Mouse (Mus musculus): ENCODE data around the gene Lpin1. TPM values are rescaled to one million over a fixed set of nuclear protein-coding genes. Genes with fewer than 3 reads are reported as not detected.

Lpin1 gene
- total RNA-seq, 1 experiment from 2014 or later: 32.5 TPM

DNA sequence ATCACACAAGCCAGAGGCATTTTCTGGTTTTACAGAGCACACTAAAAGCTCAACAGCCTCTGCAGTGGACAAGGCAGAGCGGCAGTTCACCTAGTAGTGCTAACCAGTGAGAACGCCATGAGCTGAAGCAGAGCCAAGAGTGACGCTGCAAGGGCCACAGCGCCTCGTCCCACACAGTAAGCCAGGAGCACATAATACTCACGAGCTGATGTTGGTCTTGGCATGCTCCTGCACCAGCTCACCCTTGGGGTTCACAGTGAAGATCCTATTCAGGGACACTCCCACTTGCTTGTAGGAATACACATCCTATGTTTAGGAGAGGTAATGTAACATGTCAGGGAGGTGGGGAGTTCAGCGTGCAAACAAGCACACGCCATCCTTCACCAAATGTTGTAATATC is 70.1 kb downstream of the Lpin1 start:
- ATAC-seq (replicated peaks; ENCODE audit: insufficient number of reproducible peaks, low FRiP score, low TSS enrichment, poor library complexity, severe bottlenecking): no peak

- ATAC-seq (replicated peaks; ENCODE audit: insufficient number of reproducible peaks, low FRiP score, low TSS enrichment, poor library complexity, severe bottlenecking): no peak
Measured at GRCm38 (mm10) chr12:16539965-16540661, 70.7 kb downstream of the Lpin1 start.

DNA sequence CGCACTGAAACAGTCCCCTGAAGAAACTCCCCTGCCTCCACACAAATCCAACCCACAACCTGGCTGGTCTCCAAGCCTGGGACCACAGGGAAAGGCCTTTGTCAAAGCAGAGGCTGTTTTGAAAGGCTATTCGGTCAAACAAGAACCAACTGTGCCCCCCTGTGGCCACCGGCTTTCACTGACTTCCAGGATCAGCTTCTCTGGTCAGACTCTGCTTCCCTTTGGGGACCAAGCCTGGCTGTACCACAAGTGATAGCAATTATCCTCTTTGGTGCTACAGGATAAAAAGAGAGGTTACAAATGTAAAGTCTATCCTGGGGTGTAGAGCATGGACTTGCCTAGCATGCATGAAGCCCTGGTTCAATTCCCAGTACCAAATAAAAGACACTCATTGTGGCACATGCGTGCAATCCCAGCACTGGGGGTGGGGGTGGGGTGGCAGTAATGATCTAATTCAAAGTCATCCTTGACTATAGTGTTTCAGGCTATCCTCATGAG is 77.4 kb downstream of the Lpin1 start:
- 0 out of 2 replicates have a peak, but pooled peaks have one; percentile 29 for ATAC-seq (replicated peaks; ENCODE audit: insufficient number of reproducible peaks, low FRiP score, low TSS enrichment, poor library complexity, severe bottlenecking)

DNA sequence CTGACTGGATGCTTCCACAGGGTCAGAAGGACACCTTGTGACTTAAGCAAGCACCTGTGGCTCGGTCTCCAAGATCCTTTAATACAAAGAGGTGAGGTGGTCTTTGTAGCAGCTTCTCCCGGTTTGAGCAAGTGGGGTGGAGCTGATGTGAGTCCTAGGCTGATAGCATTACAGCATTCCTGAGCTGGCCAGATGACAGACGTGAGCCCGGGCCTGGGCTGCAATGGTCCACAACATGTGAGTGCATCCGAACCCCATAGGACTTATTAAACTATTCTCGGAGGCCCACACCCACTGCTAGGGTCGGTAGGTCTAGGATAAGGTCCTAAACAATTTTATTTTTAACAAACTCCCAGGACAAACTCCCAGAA is 77.9 kb downstream of the Lpin1 start:
- ATAC-seq (replicated peaks; ENCODE audit: insufficient number of reproducible peaks, low FRiP score, low TSS enrichment, poor library complexity, severe bottlenecking): no peak

- ATAC-seq (replicated peaks; ENCODE audit: insufficient number of reproducible peaks, low FRiP score, low TSS enrichment, poor library complexity, severe bottlenecking): peak; percentile 61
Measured at GRCm38 (mm10) chr12:16531956-16532859, 78.6 kb downstream of the Lpin1 start.

DNA sequence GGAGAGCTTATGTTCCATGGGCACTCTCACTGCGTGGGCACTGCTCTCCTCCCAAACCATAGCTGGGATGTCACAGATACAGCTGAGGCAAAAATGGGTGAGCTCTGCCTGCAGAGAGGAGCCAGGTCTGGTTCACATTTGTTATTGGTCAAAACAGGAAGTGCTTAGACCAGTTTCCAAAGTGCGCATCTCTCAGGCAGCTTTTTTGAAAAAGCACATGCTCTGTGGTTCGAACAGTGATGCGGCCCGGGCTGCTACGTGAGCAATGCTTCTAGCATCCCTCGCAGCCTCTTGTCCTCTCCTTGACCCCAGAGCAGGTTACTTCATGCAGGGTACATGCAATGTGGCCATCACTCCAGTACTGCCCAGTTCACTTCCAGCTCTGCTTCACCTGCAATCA is 82.1 kb downstream of the Lpin1 start:
- peak; percentile 26 for ATAC-seq (replicated peaks; ENCODE audit: insufficient number of reproducible peaks, low FRiP score, low TSS enrichment, poor library complexity, severe bottlenecking)

DNA sequence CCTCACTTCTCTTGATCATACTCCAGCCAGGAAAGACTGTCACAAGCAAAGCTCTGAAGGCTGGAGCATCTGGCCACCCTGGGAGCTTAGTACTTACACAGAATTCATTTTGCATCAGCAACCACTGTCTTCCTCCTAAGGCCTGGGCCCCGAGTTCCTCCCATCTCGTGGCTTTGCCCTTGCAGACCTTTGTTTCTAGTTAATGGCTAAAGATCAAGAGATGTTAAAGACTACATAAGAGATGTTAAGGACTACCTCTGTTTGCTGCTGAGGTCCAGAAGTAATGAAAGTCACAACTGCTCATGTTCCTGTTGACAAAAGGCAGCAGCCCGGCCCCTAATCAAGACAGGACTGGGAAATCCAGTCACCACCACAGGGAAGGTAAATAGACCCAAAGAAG is 82.8 kb downstream of the Lpin1 start:
- no peak for ATAC-seq (replicated peaks; ENCODE audit: insufficient number of reproducible peaks, low FRiP score, low TSS enrichment, poor library complexity, severe bottlenecking)

GRCm38 (mm10) chr12:16526862-16527261 is 83.9 kb downstream of the Lpin1 start:
- ATAC-seq (replicated peaks; ENCODE audit: insufficient number of reproducible peaks, low FRiP score, low TSS enrichment, poor library complexity, severe bottlenecking): no peak

- peak; percentile 86 for ATAC-seq (replicated peaks; ENCODE audit: insufficient number of reproducible peaks, low FRiP score, low TSS enrichment, poor library complexity, severe bottlenecking)
Measured at GRCm38 (mm10) chr12:16526134-16526533, 84.6 kb downstream of the Lpin1 start.

DNA sequence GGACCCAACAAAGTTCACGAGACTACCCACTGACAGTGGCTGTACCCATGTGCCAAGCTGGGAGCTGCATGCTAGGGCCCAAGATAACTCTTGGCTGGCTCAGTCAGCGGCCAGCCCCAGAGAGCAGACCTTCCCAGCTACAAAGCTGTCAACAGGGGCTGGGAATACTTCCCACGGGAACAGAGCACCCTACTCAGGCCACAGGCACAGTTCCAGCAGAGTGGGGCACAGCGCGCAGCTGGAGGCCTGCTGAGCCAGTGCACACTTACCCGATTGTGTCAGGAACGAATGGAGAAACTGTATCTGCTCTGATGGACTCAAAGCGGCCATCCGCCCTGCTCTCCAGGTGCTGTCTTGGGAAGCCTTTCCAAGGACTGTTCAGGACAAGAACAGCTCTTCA is 95.6 kb downstream of the Lpin1 start:
- no peak for ATAC-seq (replicated peaks; ENCODE audit: insufficient number of reproducible peaks, low FRiP score, low TSS enrichment, poor library complexity, severe bottlenecking)

- no peak for ATAC-seq (replicated peaks; ENCODE audit: insufficient number of reproducible peaks, low FRiP score, low TSS enrichment, poor library complexity, severe bottlenecking)
Measured at GRCm38 (mm10) chr12:16512991-16513390, 97.8 kb downstream of the Lpin1 start.

GRCm38 (mm10) chr12:16509122-16509752 is 101.5 kb downstream of the Lpin1 start:
- peak; percentile 44; the same call in 1 of the 2 replicates for ATAC-seq (replicated peaks; ENCODE audit: insufficient number of reproducible peaks, low FRiP score, low TSS enrichment, poor library complexity, severe bottlenecking)

DNA sequence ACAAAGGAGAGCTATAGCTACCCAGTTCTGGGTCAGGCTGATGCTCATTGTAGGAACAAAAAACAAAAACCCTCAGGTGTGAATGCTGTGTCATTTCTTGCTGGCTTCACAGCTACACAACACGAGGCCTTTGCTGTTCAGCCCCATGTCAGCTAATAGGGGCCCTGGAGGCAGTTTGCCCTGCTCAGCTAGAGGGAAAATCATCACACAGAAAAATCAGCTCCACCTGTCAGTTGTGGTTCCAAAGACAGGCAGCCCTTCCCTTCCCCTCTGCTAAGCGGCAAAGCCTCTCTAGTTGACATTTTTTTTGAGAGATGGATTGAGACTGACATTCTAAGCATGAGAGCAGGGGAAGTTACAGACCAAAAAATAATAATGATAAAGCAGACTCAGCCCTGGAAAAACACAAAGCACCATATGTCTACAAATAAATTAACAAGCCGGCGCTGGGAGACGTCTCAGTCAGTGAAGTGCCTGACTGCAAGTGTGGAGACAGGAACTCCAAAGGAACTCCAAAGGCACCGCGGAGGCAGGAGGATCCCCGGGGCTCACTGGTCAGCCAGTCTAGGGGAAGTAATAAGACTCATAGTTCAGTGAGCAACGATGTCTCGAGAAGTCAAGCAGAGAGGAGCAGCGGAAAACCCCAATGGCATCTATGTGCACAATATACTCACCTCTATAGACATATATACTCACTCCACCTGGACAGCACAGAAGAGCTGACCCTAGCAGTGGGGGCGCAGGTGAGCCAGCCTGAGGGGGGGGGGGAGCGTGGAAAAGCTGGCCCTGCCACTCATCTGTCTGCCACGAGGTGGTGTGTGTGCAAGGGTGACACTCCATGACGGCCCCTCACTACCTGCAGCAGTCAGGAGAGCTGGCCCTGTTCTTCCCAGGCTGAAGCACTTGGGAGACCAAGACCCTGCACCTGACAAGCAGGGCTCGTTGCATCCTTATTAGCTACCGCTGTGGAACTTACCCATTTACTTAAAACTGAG is 103.7 kb downstream of the Lpin1 start:
- ATAC-seq (replicated peaks; ENCODE audit: insufficient number of reproducible peaks, low FRiP score, low TSS enrichment, poor library complexity, severe bottlenecking): peak; percentile 10; the same call in 1 of the 2 replicates

GRCm38 (mm10) chr12:16504244-16504643 is 106.5 kb downstream of the Lpin1 start:
- no peak for ATAC-seq (replicated peaks; ENCODE audit: insufficient number of reproducible peaks, low FRiP score, low TSS enrichment, poor library complexity, severe bottlenecking)

DNA sequence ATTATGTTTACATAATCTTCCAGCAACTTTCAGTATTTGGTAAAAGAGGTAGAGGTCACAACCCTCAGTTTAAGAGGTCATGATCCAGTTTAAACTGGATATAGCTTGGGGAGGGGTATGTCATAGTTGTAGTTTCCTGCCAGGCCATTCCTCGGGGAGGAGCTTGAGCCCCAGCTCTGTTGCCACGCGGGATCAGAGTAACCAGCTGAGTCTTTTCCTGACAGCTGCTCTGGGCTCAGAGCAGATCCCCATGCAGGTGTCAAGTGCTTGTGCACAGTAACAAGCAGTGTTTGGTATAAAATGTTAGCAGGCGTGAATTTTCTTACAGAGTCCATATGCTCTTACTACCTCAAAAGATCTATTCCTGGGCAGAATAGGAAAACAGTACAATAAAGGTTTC is 112.8 kb downstream of the Lpin1 start:
- no peak for ATAC-seq (replicated peaks; ENCODE audit: insufficient number of reproducible peaks, low FRiP score, low TSS enrichment, poor library complexity, severe bottlenecking)

GRCm38 (mm10) chr12:16492713-16493112 is 118.1 kb downstream of the Lpin1 start:
- ATAC-seq (replicated peaks; ENCODE audit: insufficient number of reproducible peaks, low FRiP score, low TSS enrichment, poor library complexity, severe bottlenecking): no peak

DNA sequence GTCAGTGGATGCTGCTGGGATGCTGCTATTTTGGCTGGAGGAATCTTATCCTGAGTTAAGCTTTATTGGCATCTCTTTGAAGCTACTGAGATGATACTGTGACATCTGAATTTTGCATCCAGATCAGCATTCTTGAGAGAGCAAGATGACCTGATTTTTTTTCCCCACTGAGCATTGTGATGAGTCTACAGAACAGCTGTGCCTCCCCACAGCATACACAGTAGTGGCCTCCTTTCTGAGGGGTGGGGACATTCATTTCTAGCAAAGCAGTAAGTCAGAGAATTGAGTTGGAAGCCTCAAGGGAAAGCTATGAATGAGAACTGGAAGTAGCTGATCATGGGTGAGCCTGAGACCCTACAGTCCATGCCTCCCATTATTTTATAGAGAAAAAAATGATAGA is 121.9 kb downstream of the Lpin1 start:
- no peak for ATAC-seq (replicated peaks; ENCODE audit: insufficient number of reproducible peaks, low FRiP score, low TSS enrichment, poor library complexity, severe bottlenecking)

- ATAC-seq (replicated peaks; ENCODE audit: insufficient number of reproducible peaks, low FRiP score, low TSS enrichment, poor library complexity, severe bottlenecking): no peak
Measured at GRCm38 (mm10) chr12:16487453-16487852, 123.3 kb downstream of the Lpin1 start.

All from monocyte, adult 5-6 weeks (primary cell).